Mouse (Mus musculus): ENCODE results near the gene Tns3. TPM values are rescaled to one million over a fixed set of nuclear protein-coding genes. Genes with fewer than 3 reads are reported as not detected.

Gene Tns3
- polyA plus RNA-seq, 1 experiment, result 57.4 TPM

DNA sequence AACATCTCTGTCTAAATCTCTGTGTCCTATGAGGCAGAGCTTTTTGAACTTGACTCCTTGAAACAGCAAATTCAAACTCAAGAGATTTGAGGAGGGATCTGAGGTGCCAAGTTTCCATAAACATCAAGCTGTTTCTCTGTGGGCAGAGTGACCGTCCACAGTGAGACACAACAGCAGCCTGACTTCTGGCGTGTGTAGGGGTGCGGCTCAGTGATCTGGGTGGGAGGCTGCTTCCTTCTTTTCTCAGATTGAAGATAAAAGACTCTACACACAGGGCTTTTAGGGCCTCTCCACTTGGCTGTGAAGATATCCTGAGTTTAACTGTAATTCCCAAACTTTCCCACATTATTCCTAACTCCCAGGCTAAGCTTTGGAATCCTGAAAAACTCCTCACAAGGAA, 37.1 kb upstream of the Tns3 start:
- H3K4me3 ChIP-seq (ENCODE audit: insufficient read depth, poor library complexity, severe bottlenecking), result no peak overlapping the region
- H3ac ChIP-seq (ENCODE audit: control insufficient read depth, insufficient read length, low read depth), result no peak overlapping the region
- H3K36me3 ChIP-seq (ENCODE audit: control insufficient read depth, insufficient read depth), result no peaks in the 10 kb centered on the region
- H3K79me2 ChIP-seq (ENCODE audit: control insufficient read depth, insufficient read depth), result no peaks in the 10 kb centered on the region
- TF ChIP-seq MAX (IDR thresholded peaks at IDR 0.05) (no peak), CEBPB (IDR thresholded peaks at IDR 0.05; ENCODE audit: low read depth) (no peak), MYOG (IDR thresholded peaks at IDR 0.05; ENCODE audit: control insufficient read depth, extremely low read depth, insufficient read length) (no peak), MYOD1 (IDR thresholded peaks at IDR 0.05; ENCODE audit: control insufficient read depth, insufficient read length, low read depth) (no peak), CTCF (IDR thresholded peaks at IDR 0.05; ENCODE audit: control insufficient read depth, insufficient read depth, insufficient read length) (no peak), FOSL1 (IDR thresholded peaks at IDR 0.05; ENCODE audit: insufficient read depth, low read length, poor library complexity, severe bottlenecking) (no peak), USF1 (IDR thresholded peaks at IDR 0.05; ENCODE audit: low read depth) (no peak)
- no peaks in the 10 kb centered on the region for H3K79me3 ChIP-seq (ENCODE audit: low read depth)
- H3K27me3 ChIP-seq (ENCODE audit: control insufficient read depth, insufficient read depth, insufficient read length), result no peaks in the 10 kb centered on the region

DNA sequence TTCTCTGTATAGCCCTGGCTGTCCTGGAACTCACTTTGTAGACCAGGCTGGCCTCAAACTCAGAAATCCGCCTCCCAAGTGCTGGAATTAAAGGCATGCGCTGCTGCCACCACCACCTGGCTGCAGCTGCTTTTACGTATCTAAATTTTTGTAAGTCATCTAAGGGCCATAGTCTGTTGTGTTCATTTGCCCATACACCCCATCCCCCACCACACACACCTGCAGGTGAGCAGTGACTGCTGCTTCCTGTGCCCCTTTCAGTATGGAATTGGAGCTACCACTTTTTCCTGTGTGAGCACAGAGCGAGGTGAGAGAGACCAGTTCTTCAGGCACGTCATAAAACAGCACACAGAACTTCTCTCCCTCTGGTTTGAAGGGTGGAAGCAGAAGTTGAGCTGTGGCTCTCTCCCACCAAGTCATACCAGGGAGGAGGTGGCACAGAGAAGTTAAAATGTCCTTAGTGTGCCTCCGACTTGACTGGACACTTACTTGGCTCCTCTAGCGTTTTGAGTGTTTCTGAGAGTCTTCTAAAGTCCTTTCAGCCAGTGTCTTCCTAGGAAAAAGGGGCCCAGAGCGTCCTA, 36.4 kb upstream of the Tns3 start:
- no peaks in the 10 kb centered on the region for H3K79me3 ChIP-seq (ENCODE audit: low read depth)
- H3K4me3 ChIP-seq (ENCODE audit: insufficient read depth, poor library complexity, severe bottlenecking), result no peak overlapping the region
- H3K27me3 ChIP-seq (ENCODE audit: control insufficient read depth, insufficient read depth, insufficient read length), result no peaks in the 10 kb centered on the region
- TF ChIP-seq FOSL1 (IDR thresholded peaks at IDR 0.05; ENCODE audit: insufficient read depth, low read length, poor library complexity, severe bottlenecking) (no peak), USF1 (IDR thresholded peaks at IDR 0.05; ENCODE audit: low read depth) (no peak), MYOD1 (IDR thresholded peaks at IDR 0.05; ENCODE audit: control insufficient read depth, insufficient read length, low read depth) (no peak), MYOG (IDR thresholded peaks at IDR 0.05; ENCODE audit: control insufficient read depth, extremely low read depth, insufficient read length) (no peak), MAX (IDR thresholded peaks at IDR 0.05) (no peak), CTCF (IDR thresholded peaks at IDR 0.05; ENCODE audit: control insufficient read depth, insufficient read depth, insufficient read length) (no peak), CEBPB (IDR thresholded peaks at IDR 0.05; ENCODE audit: low read depth) (no peak)
- no peak overlapping the region for H3ac ChIP-seq (ENCODE audit: control insufficient read depth, insufficient read length, low read depth)
- H3K79me2 ChIP-seq (ENCODE audit: control insufficient read depth, insufficient read depth), result no peaks in the 10 kb centered on the region
- H3K36me3 ChIP-seq (ENCODE audit: control insufficient read depth, insufficient read depth), result no peaks in the 10 kb centered on the region

DNA sequence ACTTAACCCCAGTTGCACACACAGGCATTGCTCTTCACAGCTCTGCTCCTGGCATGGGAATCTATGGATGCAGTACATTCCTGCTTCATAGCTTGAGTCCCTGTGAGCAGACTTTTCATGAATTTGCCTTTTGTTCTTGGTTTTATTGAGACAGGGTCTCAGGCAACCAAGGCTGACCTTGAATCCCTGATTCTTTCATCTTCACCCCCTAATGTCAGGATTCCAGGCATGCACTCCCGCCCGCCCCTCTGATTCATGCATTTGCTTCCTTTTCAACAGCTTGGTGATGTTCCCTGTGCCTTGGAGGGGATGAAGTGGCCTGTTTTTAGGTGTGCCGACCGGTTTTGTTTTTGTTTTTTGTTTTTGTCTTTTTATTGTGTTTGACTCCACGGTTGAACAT, 35.4 kb upstream of the Tns3 start:
- no peaks in the 10 kb centered on the region for H3K27me3 ChIP-seq (ENCODE audit: control insufficient read depth, insufficient read depth, insufficient read length)
- TF ChIP-seq MAX (IDR thresholded peaks at IDR 0.05) (no peak), CEBPB (IDR thresholded peaks at IDR 0.05; ENCODE audit: low read depth) (no peak), MYOD1 (IDR thresholded peaks at IDR 0.05; ENCODE audit: control insufficient read depth, insufficient read length, low read depth) (no peak), MYOG (IDR thresholded peaks at IDR 0.05; ENCODE audit: control insufficient read depth, extremely low read depth, insufficient read length) (no peak), USF1 (IDR thresholded peaks at IDR 0.05; ENCODE audit: low read depth) (no peak), FOSL1 (IDR thresholded peaks at IDR 0.05; ENCODE audit: insufficient read depth, low read length, poor library complexity, severe bottlenecking) (no peak), CTCF (IDR thresholded peaks at IDR 0.05; ENCODE audit: control insufficient read depth, insufficient read depth, insufficient read length) (no peak)

DNA sequence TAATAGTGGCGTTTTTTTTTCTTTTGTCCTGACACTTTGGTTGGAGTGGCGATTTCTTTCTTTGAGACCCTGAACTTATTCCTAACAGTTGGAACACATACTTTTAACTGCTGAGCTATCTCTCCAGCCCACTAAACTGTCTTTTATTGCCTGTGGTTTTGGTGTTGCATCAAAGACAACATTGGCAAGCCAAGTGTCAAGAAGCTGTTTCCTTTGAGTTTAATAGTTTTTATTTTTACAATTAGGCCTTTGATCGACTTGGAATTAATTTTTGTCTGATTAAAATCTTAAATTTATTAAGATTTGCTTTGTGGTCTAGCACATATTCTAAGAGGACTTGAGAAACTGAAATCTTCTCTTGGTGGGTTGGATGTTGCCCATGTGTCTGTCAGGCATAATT, 33.3 kb upstream of the Tns3 start:
- TF ChIP-seq USF1 (IDR thresholded peaks at IDR 0.05; ENCODE audit: low read depth) (no peak), CTCF (IDR thresholded peaks at IDR 0.05; ENCODE audit: control insufficient read depth, insufficient read depth, insufficient read length) (no peak), CEBPB (IDR thresholded peaks at IDR 0.05; ENCODE audit: low read depth) (peak; percentile 75)
- Histone ChIP-seq H3K79me2 (ENCODE audit: control insufficient read depth, insufficient read depth) (no peaks in the 10 kb centered on the region), H3K4me3 (ENCODE audit: insufficient read depth, poor library complexity, severe bottlenecking) (no peak overlapping the region), H3K79me3 (ENCODE audit: low read depth) (no peaks in the 10 kb centered on the region), H3K36me3 (ENCODE audit: control insufficient read depth, insufficient read depth) (no peaks in the 10 kb centered on the region), H3K27me3 (ENCODE audit: control insufficient read depth, insufficient read depth, insufficient read length) (no peaks in the 10 kb centered on the region), H3ac (ENCODE audit: control insufficient read depth, insufficient read length, low read depth) (no peak overlapping the region)

More for the DNA sequence above, 35.4 kb upstream of the Tns3 start:
- no peaks in the 10 kb centered on the region for H3K79me2 ChIP-seq (ENCODE audit: control insufficient read depth, insufficient read depth)
- H3K36me3 ChIP-seq (ENCODE audit: control insufficient read depth, insufficient read depth), result no peaks in the 10 kb centered on the region
- no peak overlapping the region for H3K4me3 ChIP-seq (ENCODE audit: insufficient read depth, poor library complexity, severe bottlenecking)
- no peaks in the 10 kb centered on the region for H3K79me3 ChIP-seq (ENCODE audit: low read depth)
- H3ac ChIP-seq (ENCODE audit: control insufficient read depth, insufficient read length, low read depth), result no peak overlapping the region

DNA sequence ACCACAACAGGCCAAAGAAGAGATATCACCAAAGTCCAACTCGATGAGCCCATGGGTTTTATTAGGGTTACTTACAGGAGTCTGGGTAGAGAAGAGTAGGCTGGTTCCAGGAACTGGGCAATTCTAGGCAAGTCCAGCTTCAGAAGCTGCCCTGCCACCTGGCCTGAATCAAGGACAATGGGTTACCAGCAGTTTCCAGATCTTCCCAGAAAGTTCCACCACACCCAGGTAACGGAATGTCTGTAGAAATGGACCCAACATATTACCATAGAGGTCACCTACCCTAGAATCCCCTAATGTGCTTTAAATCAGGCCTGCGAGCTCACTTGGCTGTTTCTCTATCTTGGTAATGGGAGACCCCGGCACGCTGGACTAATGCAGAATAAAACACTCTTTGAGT, 29.8 kb upstream of the Tns3 start:
- Histone ChIP-seq H3K36me3 (ENCODE audit: control insufficient read depth, insufficient read depth) (no peaks in the 10 kb centered on the region), H3ac (ENCODE audit: control insufficient read depth, insufficient read length, low read depth) (no peak overlapping the region), H3K4me3 (ENCODE audit: insufficient read depth, poor library complexity, severe bottlenecking) (no peak overlapping the region), H3K79me2 (ENCODE audit: control insufficient read depth, insufficient read depth) (no peaks in the 10 kb centered on the region), H3K27me3 (ENCODE audit: control insufficient read depth, insufficient read depth, insufficient read length) (no peaks in the 10 kb centered on the region), H3K79me3 (ENCODE audit: low read depth) (no peaks in the 10 kb centered on the region)
- TF ChIP-seq USF1 (IDR thresholded peaks at IDR 0.05; ENCODE audit: low read depth) (no peak), MYOG (IDR thresholded peaks at IDR 0.05; ENCODE audit: control insufficient read depth, extremely low read depth, insufficient read length) (no peak), CEBPB (IDR thresholded peaks at IDR 0.05; ENCODE audit: low read depth) (no peak), MYOD1 (IDR thresholded peaks at IDR 0.05; ENCODE audit: control insufficient read depth, insufficient read length, low read depth) (no peak), FOSL1 (IDR thresholded peaks at IDR 0.05; ENCODE audit: insufficient read depth, low read length, poor library complexity, severe bottlenecking) (no peak), CTCF (IDR thresholded peaks at IDR 0.05; ENCODE audit: control insufficient read depth, insufficient read depth, insufficient read length) (no peak), MAX (IDR thresholded peaks at IDR 0.05) (no peak)

Measured in C2C12 (cell line).